Mouse (Mus musculus) megakaryocyte, adult 5-6 weeks (primary cell): Measurements from ENCODE around the gene Wnt10a. TPM values are rescaled to one million over a fixed set of nuclear protein-coding genes. Genes with fewer than 3 reads are reported as not detected.
"Not testable (repeated sequence)": the region's sequence is repeated elsewhere in the genome, so short reads cannot be mapped to it uniquely, and the experiment has no call there.

Experiments
- ATAC-seq: 2 replicates; pipeline ENCODE4 v1.8.0; 2016; ENCODE audit warnings: mild to moderate bottlenecking, inconsistent platforms; ENCODE audit not compliant: poor library complexity, severe bottlenecking
- total RNA-seq, 2 experiments: library from RNA; stranded (forward) in 1 of 2; stranded (reverse) in 1 of 2; fragments of 153-499, 151-499 nt in 1 of 2; fragments of 221-1000, 200-1000 nt in 1 of 2; gene quantifications; 2 replicates each; pipeline versions ENCODE4 v1.2.3 to v1.2.4; 2015 to 2017

The Wnt10a gene
- total RNA-seq, 2 experiments from 2014 or later: not detected

GRCm38 (mm10) chr1:74814931-74815647, 23.8 kb downstream of the Wnt10a start:
- ATAC-seq: no peak

- not testable (repeated sequence) for ATAC-seq
Measured at GRCm38 (mm10) chr1:74815965-74816364, 24.6 kb downstream of the Wnt10a start.

- ATAC-seq: peak; percentile 98
Measured at GRCm38 (mm10) chr1:74816612-74817199, 25.4 kb downstream of the Wnt10a start.

GRCm38 (mm10) chr1:74817219-74817618, 25.9 kb downstream of the Wnt10a start:
- ATAC-seq: peak; percentile 26; the same call in 1 of the 2 replicates

GRCm38 (mm10) chr1:74818509-74818908, 27.2 kb downstream of the Wnt10a start:
- ATAC-seq: no peak

GRCm38 (mm10) chr1:74823598-74823997, 32.3 kb downstream of the Wnt10a start:
- ATAC-seq: not testable (repeated sequence)

- no peak for ATAC-seq
Measured at GRCm38 (mm10) chr1:74824518-74825302, 33.4 kb downstream of the Wnt10a start.

GRCm38 (mm10) chr1:74830061-74830460, 38.7 kb downstream of the Wnt10a start:
- no peak for ATAC-seq

- ATAC-seq: no peak
Measured at GRCm38 (mm10) chr1:74833255-74833654, 41.9 kb downstream of the Wnt10a start.

GRCm38 (mm10) chr1:74843090-74843489, 51.8 kb downstream of the Wnt10a start:
- ATAC-seq: no peak

- no peak for ATAC-seq
Measured at GRCm38 (mm10) chr1:74846341-74846740, 55.0 kb downstream of the Wnt10a start.

- no peak for ATAC-seq
Measured at GRCm38 (mm10) chr1:74848946-74849345, 57.6 kb downstream of the Wnt10a start.

GRCm38 (mm10) chr1:74850251-74850650, 58.9 kb downstream of the Wnt10a start:
- no peak for ATAC-seq

GRCm38 (mm10) chr1:74851001-74851775, 59.9 kb downstream of the Wnt10a start:
- ATAC-seq: no peak

Other genes with a start within 250 kb of the Wnt10a start
- gene Plcd4, start 248.6 kb upstream of the Wnt10a start, total RNA-seq (2015): not detected in 2 replicates
- not detected in 2 replicates for gene Plcd4, start 248.6 kb upstream of the Wnt10a start, total RNA-seq (2017)
- gene Usp37, start 247.2 kb upstream of the Wnt10a start, total RNA-seq (2015): 14.7 and 18.0 TPM in 2 replicates
- gene Usp37, start 247.2 kb upstream of the Wnt10a start, total RNA-seq (2017): 23.0 and 26.4 TPM in 2 replicates
- 14.5 and 16.2 TPM in 2 replicates for gene Zfp142, start 203.3 kb upstream of the Wnt10a start, total RNA-seq (2015)
- 6.2 and 7.2 TPM in 2 replicates for gene Zfp142, start 203.3 kb upstream of the Wnt10a start, total RNA-seq (2017)
- gene Bcs1l, start 203.2 kb upstream of the Wnt10a start, total RNA-seq (2015): 9.8 and 9.9 TPM in 2 replicates
- 8.3 and 10.9 TPM in 2 replicates for gene Bcs1l, start 203.2 kb upstream of the Wnt10a start, total RNA-seq (2017)
- 24.5 and 27.6 TPM in 2 replicates for gene Rnf25, start 190.1 kb upstream of the Wnt10a start, total RNA-seq (2015)
- gene Rnf25, start 190.1 kb upstream of the Wnt10a start, total RNA-seq (2017): 38.1 and 41.3 TPM in 2 replicates
- 1.8 TPM in 1 of 2 replicates, not detected in the other for gene Stk36, start 190.1 kb upstream of the Wnt10a start, total RNA-seq (2015)
- gene Stk36, start 190.1 kb upstream of the Wnt10a start, total RNA-seq (2017): not detected in 2 replicates
- gene Ttll4, start 129.8 kb upstream of the Wnt10a start, total RNA-seq (2015): 9.3 and 10.1 TPM in 2 replicates
- gene Ttll4, start 129.8 kb upstream of the Wnt10a start, total RNA-seq (2017): 9.4 and 12.2 TPM in 2 replicates
- gene Cyp27a1, start 77.9 kb upstream of the Wnt10a start, total RNA-seq (2015): 73.8 and 76.6 TPM in 2 replicates
- 72.2 and 76.2 TPM in 2 replicates for gene Cyp27a1, start 77.9 kb upstream of the Wnt10a start, total RNA-seq (2017)
- gene Prkag3, start 42.3 kb upstream of the Wnt10a start, total RNA-seq (2015): not detected in 2 replicates
- gene Prkag3, start 42.3 kb upstream of the Wnt10a start, total RNA-seq (2017): not detected in 2 replicates
- gene Wnt6, start 19.6 kb upstream of the Wnt10a start, total RNA-seq (2015): 0.11 and 0.14 TPM in 2 replicates
- gene Wnt6, start 19.6 kb upstream of the Wnt10a start, total RNA-seq (2017): 0.55 and 1.1 TPM in 2 replicates
- not detected in 2 replicates for gene Cdk5r2, start 63.4 kb downstream of the Wnt10a start, total RNA-seq (2015)
- not detected in 2 replicates for gene Cdk5r2, start 63.4 kb downstream of the Wnt10a start, total RNA-seq (2017)
- not detected in 2 replicates for gene Fev, start 93.9 kb downstream of the Wnt10a start, total RNA-seq (2015)
- gene Fev, start 93.9 kb downstream of the Wnt10a start, total RNA-seq (2017): not detected in 2 replicates
- not detected in 2 replicates for gene Cryba2, start 101.6 kb downstream of the Wnt10a start, total RNA-seq (2015)
- gene Cryba2, start 101.6 kb downstream of the Wnt10a start, total RNA-seq (2017): not detected in 2 replicates
- gene Cfap65, start 144.1 kb downstream of the Wnt10a start, total RNA-seq (2015): not detected in 2 replicates
- not detected in 2 replicates for gene Cfap65, start 144.1 kb downstream of the Wnt10a start, total RNA-seq (2017)
- 0.11 TPM in 1 of 2 replicates, not detected in the other for gene Ihh, start 160.2 kb downstream of the Wnt10a start, total RNA-seq (2015)
- not detected in 2 replicates for gene Ihh, start 160.2 kb downstream of the Wnt10a start, total RNA-seq (2017)